Mouse (Mus musculus): ENCODE measurements around the gene Prdx6.

Prdx6 gene

DNA sequence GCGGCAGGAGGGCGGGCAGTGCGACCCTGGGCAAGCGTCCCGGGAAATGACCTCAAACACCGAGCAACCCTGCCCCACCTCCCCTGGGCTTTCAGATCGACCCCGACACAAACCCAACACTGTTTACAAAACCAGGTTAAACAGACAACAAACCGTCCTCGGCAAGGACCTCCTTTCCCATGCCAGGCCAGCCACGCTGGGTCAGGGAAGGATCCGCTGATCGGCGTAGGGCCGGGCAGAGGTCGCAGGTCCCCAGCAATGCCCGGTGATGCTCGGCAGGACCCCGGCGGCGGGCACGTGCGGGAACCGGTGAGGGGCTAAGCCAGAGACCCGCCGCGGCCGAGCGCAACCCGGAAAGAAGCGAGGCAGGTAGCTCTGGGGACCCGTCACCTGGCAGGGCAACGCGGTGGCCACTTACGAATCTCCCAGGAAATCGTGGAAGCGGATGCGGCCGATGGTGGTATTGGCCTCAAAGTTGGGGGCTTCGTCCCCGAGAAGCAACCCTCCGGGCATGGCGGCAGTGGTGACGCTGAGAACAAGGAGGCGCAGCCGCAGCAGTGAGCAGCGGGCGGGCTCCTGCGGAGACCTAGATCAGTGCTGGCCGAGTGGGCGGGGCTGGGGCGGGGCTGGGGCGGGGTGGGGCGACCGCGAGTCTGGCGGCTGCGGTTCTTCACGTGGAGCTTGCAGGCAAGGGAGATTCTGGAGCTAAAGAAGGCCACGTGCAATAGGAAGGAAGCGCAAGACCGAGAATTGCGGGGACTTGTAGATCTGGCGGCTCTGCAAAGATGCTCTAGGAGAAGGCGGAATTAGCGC lies at the start of gene Prdx6:
Gene Prdx6, minus strand, starts transcription at position 616 of the 813 bp plus-strand sequence.
- DNase-seq (ENCODE audit: low read depth, low spot score) = peak; percentile 76

DNA sequence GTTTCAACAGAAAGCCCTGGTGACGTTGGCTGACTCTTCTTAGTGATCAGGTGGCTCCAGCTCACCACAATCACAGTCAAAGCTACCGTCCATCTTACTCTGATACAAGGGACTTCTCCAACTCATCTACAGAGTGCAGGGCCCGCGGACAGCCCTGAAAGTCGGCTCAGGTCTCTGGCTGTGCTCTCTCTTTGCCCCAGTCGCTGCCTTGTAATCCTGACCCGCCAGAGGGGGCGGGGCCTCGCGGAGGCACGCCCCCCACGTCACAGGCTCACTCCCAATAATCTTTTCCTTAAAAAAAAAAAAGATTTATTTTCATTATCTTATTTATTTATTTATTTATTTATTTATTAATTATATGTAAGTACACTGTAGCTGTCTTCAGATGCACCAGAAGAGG lies 37.2 kb upstream of the Prdx6 start:
- DNase-seq (ENCODE audit: low read depth, low spot score) = no peak

DNA sequence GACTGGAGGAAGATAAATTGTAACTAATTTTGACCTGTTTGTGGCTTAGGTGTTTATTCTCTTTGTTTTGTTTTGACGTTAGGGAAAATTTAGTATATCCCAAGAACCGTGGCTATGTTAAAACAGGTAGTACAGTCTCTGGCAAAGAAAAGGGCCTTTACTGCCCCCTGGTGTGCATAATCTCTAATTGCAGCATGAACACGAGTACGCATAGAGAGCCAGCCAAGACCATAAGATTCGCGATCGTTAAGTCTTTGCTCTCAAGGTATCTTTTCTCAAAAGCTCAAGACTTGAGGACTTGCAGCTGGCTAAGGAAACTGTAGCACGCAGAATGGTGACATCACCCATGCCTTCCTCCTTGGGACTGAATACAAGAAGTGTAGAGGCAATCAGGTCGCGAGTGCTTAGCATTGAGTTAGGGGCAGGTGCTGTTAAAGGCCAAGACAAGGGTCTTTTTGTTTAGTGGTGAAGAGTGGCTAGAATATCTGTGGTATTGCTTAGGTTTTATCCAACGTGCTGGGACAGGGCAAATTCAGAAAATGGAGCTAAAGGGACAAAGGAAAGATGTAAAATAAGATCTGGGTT lies 35.8 kb upstream of the Prdx6 start:
- DNase-seq (ENCODE audit: low read depth, low spot score) = peak; percentile 62

DNA sequence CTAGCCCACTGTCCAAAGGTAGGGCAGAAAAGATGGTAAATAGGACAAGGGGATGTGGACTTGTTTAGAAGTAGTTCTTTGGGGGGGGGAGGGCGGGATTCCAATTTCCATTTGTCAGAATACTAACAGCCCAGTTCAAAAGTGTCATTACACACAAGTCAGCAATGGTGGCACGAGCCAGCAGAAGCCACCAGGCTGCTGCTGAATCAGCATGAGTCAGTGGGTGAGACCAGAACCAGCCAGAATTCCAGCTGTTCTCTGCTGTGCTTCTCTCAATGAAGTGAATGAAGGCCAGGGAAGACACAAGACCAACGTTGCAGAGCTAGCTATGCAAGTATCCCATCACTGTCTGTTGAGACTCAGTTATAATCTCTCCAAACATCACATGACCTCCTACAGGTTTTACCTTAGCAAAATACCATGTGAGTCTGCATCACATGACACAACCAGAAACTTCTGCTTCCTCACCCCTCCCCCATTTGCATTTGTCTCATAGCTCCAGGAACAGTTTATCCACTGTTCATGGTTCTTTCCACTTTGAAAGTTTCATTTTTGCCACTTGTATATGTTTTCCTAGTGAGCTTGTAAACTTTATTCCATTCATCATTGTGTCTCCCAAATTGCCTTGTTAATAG lies 30.2 kb upstream of the Prdx6 start:
- no peak for DNase-seq (ENCODE audit: low read depth, low spot score)

DNA sequence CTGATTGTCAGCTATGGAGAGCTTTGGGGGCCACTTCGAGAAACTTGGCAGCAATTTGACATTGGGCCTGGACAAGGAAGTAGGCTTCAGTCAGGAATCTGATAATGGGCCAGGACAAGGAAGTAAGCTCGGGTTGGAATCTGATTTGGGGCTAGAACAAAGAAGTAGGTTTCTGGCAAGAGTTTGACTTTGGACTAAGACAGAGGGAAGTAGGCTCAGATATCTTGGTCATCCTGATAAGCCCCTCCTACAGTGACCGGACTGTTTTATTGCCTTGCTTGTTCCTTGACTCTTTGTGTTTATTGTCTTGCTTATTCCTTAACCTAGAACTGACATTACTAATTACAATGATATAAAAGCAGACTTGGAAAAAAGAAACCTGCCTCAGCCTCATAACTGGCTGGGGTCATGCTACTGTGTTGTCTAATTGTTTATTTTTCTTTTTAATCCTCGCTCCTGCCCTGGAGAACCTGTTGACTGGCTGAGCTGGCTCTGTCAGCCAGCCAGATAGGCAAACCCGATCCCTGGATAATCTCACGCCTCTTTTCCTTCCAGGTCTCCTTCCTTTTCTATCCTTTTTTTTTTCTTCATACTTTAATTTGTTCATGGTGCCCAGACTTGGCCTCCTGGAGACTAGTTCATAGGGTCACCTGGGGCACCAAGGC lies 28.4 kb upstream of the Prdx6 start:
- no peak for DNase-seq (ENCODE audit: low read depth, low spot score)

DNA sequence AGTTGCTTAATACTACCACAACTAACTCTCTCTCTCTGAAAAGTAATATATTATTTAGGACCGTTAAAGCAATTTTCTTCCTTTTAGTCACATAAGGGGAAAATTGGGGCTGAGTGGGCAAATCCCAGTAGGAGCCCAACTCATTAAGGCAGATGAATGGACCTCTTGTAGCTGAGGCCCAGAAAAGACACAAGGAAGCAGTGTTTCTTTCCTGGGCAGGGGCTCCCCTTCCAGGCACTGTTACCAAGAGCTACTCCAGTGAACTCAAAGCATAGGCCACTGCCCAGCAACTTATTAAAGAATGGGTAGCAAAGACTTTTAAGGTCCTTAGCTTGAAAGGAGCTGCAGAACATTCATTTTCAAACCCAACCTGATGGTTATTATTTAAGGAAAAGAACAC lies 22.5 kb upstream of the Prdx6 start:
- peak; percentile 43 for DNase-seq (ENCODE audit: low read depth, low spot score)

DNA sequence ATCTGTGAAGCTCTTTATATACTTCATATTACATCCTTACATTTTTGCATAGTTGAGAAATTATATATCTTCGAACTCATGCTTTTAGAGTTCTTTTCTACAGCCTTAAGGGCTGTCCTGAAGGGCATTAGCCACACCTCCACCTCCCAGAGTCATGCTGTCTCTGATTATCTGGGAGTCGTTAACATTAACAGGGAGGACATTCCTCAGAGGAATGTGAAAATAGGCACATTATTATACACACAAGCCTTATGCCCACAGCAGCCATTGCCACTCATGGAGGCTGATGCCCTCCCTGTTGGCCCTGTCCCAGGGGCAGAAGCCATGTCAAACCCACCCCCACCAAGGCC lies 20.4 kb upstream of the Prdx6 start:
- DNase-seq (ENCODE audit: low read depth, low spot score) = no peak

DNA sequence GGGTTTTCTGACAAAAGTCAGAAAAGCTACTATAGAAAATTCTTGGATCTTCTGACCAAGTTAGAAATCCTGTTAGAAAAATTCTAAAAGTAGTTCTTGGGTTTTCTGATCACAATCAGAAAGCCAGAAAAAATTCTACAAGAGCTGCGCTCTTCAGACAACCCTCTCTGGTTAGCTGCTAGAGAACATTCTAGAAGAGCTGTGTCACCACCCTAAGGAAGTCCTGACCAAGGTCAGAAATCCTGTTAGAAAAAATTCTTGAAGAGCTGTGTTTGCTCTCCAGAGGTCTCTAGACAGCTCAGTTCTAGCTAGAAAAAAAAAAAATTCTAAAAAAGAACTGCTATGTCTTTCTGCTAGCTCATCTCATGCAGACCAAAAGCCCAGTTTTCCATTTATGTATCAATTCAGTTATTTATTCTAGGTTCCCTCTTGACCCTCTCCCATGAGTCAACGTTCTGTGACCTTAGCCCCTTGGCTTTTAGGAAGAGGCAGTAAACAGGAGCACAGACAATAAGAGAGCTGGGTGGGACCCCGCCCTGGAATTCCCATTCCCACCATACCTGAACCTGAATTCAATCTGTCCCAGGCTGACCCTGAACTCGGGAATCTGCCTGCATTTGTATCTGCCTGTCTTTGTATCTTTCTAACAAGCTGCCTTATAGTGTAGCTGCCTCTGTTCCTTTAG lies 19.9 kb upstream of the Prdx6 start:
- no peak for DNase-seq (ENCODE audit: low read depth, low spot score)

DNA sequence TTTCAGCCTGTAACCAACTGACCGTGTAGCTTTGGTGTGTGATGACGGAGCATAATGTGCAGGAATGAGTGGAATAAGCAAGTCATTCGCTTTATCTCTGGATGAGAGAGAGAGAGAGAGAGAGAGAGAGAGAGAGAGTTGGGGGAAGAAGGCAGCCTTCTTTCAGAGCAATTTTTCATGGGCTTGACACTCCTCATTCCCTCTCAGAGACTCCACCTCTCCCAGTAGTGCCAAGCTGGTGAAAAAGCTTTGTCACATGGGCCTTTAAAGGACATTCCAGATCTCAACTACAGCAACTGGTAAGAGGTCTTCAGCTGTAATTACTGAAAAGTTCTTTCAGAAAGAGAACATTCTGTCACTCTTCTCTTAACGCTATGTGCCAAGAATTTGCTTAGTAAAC lies 18.3 kb upstream of the Prdx6 start:
- DNase-seq (ENCODE audit: low read depth, low spot score) = no peak

DNA sequence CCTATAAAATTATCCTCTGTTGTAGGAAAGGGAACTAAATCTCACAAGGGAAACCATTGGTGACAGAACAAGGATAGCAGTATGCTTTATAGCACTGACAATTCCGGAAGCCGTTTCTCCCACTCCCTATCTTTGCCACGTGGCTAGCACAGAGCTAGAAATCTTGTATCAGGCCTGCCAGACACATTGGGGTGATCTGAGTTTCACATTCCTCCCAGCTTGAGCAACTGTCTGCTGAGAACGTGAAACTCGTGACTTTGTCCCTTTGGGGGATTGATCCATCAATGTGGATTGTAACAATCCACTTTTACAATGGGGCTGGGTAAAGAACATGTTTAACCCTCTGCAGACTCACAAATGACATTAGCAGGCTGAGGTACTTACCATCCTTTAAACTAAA lies 17.9 kb upstream of the Prdx6 start:
- no peak for DNase-seq (ENCODE audit: low read depth, low spot score)

DNA sequence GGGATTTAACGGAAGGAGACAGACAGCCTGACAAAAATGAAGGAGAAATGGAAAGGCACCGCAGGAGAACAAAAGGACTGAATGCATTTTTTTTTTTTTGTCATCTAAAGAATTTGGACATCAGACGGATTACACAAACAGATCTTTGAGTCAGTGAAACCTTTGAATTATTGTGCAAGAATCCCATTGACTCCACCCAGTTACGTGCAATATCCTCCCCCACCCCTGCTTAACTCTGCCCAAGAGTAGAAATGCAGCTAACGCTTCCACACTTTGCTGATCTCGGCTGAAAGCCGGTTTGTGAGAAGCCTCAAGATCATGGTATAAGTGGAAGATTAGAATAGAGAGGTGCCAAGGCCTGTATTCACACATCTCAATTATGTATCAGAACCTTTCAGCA lies 17.1 kb upstream of the Prdx6 start:
- no peak for DNase-seq (ENCODE audit: low read depth, low spot score)

DNA sequence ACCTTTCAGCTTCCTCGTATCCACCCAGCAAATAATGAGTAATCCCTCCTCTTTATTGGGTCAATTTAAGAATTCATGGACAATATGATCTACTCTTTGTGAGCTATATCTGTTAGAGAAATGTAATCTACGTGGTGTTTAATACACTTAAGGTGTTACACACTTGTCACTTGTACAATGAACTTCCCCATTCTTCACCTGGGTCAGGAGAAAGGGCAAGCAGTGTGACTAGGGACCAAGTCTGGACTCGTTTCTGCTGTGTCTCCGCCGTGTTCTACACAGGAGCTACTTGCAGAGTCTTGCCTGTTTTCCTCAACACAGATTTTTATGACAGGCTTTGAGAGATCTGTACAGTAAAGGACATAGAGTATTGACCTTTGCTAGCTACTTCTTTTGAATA lies 13.9 kb upstream of the Prdx6 start:
- no peak for DNase-seq (ENCODE audit: low read depth, low spot score)

DNA sequence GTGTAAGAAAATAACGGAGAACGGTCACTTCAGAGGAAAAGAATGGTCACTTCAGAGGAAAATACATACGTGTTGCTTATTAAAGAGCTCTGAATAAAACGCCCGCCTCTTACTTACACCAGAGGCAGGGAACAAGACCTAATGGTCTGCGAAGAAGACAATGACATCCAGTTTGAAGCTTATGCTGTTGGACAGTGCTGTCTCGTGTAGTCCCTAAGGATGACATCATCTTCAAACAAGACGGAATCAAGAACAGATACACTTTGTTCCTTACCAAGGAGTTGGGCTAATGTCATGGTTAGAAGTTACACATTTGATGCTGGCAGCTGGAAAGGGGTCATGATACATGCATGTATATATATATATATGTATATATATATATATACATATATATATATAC lies 12.6 kb upstream of the Prdx6 start:
- DNase-seq (ENCODE audit: low read depth, low spot score) = no peak

DNA sequence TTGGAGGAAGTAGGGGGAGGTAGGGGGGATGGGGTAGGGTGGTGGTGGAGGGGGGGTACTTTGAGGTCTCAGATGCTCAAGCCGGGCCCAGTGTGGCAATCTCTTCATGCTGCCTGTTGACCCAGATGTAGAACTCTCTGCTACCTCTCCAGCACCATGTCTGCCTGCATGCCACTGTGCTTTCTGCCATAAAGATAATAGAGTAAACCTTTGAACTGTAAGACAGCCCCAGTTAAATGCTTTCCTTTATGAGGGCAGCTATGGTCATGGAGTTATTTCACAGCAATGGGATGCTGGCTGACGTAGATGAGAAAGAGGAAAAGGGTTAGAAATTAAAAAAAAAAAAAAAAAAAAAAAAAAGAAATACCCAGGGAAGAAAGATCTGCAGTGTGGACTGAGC lies 11.5 kb upstream of the Prdx6 start:
- DNase-seq (ENCODE audit: low read depth, low spot score) = no peak

DNA sequence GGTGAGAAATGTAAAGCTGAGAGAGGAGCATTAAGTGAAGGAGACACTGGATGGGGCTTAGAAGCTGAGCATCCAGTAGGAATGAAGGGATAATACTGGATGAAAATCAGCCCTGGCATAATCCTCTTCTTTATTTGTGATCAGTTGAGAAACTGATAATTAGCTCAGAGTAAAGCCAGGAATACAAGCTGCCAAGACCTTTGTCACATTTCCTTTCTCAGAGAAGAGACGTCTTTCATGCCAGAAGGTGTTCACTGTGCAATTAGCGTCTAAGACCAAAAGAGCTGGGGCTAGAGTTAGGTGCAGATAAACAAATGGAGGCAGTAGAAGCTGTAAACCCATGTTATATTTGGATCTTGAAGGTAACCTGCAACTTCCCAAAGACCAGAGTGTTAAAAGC lies 9.7 kb upstream of the Prdx6 start:
- no peak for DNase-seq (ENCODE audit: low read depth, low spot score)

DNA sequence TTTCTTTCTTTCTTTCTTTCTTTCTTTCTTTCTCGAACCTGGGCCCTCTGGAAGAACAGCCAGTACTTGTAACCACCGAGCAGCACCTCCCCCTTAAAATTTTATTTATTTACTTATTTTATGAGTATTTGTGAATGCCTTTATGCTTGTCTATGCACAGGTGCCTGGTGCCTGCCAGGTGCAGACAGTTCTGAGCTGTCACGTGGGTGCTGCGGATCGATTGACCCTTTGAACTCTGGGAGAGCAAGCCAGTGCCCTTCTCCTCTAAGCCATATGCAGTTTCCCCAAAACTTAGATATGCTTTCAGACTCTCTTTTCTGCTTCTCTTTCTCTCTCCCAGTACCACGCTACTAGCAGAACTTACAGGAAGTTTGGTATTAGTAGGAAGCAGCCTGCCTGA lies 8.1 kb upstream of the Prdx6 start:
- DNase-seq (ENCODE audit: low read depth, low spot score) = no peak

DNA sequence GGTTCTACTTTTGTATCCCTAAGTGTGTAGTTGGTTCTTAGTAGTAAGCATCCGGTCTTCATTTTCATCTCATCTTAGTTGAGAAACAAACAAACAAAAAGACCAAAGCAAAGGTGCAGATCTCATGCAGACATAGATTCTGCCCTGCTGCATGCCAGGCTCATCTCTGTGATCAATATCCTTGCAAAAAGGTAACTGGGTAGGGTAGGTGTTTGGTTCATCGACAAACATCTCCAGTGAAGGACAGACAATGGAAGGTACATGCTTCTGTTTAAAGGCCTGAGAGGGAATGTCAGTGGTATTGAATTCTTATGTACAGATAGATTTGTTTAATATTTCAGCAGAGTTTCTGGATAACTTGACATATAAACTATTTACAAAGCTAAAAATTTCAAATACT lies 7.3 kb upstream of the Prdx6 start:
- DNase-seq (ENCODE audit: low read depth, low spot score) = no peak

DNA sequence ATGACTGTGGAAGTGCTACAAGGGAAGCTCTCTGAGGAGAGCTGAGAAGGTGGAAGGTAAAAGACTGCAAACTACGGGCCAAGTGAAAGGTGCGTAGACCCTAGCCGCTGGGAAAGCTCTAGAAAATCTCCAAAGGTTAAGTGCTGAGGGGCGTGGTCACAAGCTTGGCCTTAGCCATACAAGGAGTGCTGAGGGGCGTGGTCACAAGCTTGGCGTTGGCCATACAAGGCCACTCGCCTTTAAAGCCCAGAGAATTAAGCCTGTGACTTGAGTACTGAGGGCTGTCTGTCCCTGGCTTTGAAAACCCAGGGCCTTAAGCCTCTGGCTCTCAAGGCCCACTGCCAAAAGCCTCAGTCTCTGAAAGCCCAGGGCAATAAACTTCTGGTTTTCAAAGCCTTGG lies 5.9 kb upstream of the Prdx6 start:
- no peak for DNase-seq (ENCODE audit: low read depth, low spot score)

DNA sequence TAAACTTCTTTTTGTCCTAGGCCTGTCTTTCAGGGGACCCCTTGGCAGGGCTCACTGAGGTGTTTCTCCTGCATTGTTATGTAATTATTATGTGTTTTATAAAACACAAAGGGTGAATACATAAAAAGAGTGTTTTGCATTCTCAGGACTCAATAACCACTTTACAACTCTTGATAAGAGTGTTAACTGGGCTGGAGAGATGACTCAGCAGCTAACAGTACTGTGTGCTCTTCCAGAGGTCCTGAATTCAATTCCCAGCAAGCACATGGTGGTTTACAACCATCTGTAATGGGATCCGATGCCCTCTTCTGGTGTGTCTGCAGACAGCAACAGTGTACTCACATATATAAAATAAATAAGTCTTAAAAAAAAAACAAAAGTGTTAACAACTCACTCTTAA lies 3.3 kb upstream of the Prdx6 start:
- no peak for DNase-seq (ENCODE audit: low read depth, low spot score)

DNA sequence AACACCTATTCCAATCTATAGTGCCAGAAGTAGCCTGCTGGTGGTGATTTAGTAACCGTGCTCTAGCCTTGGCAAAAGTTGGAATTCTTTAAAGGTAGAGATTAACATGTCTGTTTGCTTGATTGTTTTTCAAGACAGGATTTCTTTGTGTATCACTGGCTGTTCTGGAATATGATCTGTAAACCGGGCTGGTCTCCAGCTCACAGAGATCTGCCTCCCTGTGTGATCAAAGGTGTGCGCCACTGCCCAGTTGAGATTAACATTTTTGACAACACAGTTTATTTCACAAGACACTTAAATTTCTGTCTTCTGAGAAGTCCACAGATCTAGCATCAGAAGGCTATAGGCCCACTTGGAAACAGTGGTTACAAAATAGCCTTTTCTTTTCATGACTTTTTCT lies 1.9 kb upstream of the Prdx6 start:
- no peak for DNase-seq (ENCODE audit: low read depth, low spot score)

DNA sequence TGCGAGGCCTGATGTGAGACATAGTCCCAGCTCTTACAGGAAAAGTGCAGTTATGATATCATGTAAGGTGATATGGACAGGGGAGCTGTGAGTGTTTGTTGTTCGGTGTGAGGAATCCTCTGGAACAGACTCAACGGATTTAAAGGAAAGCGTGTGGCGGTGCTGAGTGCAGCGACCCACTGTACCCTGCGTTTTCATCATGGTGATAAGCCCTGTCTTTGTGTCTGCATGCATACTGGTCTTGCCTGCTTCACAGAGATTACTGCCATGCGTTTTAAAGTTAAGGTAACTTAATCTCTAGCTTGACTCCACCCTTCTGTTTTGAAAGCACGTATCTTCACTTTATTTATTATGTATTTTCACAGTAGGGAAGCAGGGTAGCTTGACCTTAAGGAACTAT lies 1.3 kb upstream of the Prdx6 start:
- DNase-seq (ENCODE audit: low read depth, low spot score) = no peak
